Mouse (Mus musculus) embryo, embryonic 11.5 days (tissue): ENCODE measurements at regions not wholly inside any gene's neighbourhood (a gene's known extent, or its start where the extent isn't known, plus 50 kb on each side); places are given as distances from the start of the nearest gene placed in this dataset.

ENCODE experiments used
- DNase-seq: peaks from one replicate; pipeline ENCODE4 v3.0.0-alpha.2; 2012; ENCODE audit warnings: low read depth, low spot score

DNA sequence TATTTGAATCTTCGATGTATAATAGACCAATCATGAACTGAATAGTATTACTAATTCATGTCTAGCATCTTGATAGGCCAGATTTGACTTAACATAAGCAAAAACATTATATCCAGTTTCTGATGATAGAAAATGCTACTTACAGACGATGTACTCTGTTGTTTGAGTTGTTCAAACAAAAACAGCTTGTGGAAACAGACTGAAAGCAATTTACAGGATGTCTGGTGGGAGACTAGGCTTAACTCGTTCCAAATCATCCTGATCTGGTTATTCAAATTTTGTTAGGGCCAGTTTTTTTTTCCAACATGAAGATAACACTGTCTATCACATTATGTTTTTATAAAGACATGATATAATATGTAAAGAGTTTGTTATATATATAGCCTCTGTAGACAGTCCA, 369.4 kb upstream of the Igbp1b start:
- no peak for DNase-seq

DNA sequence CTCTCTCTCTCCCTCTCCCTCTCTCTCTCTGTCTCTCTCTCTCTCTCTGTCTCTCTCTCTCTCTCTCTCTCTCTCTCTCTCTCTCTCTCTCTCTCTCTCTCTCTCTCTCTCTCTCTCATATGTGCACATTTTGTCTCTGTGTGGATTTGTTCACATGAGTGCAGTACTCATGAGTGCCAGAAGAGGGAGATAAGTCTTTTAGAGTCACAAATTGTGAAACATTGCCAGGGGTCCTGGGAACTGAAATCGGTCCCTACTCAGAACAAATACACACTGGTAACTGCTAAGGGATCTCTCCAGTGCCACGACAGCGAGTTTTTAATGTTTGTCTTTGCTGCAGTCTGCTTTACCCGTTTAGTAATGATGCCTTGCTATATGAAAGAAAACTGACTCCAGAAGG, 356.2 kb upstream of the Igbp1b start:
- DNase-seq, result no peak

DNA sequence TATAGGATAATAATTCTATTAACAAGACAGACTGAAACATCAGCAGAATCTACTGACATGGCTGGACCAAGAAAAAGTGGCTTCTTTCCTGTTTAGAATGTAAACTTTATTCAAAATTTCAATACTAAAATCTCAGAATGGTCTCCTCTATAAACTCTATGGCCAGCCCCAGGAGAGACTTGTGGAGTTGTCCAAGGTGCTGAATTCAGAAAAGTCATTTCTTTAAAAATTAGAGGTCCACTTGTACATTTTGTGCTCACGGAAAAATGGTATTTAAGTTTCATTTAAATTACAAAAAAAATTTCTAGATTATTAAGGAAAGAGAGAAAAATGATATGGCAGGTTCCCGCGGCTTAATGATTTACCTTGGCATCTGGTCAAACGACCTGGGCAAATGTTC, 352.2 kb upstream of the Igbp1b start:
- peak; percentile 5 for DNase-seq
